Mouse (Mus musculus): ENCODE results near the gene Mrps25.

- TF ChIP-seq POLR2A (IDR thresholded peaks at IDR 0.05; ENCODE audit: extremely low read depth, insufficient read depth, low read length) (no peak), CTCF (IDR thresholded peaks at IDR 0.05; ENCODE audit: extremely low read depth, insufficient read depth, low read length) (no peak)
Measured at GRCm38 (mm10) chr6:92231356-92231755, 47.5 kb upstream of the Mrps25 start.
